Mouse (Mus musculus) midbrain, embryonic 13.5 days (tissue): Measurements from ENCODE around the gene C2cd2l. TPM values are rescaled to one million over a fixed set of nuclear protein-coding genes. Genes with fewer than 3 reads are reported as not detected.
A peak's percentile ranks its signal among the peaks of the same experiment; 100 is the strongest.
"Not testable (repeated sequence)": the region's sequence is repeated elsewhere in the genome, so short reads cannot be mapped to it uniquely, and the experiment has no call there.

ENCODE experiments used
- ATAC-seq: fragments of 200-750 bp; cut with Nextera tagmentation; 2 replicates; pipeline ENCODE4 v1.8.0; 2017; ENCODE audit warnings: mild to moderate bottlenecking, moderate TSS enrichment, moderate library complexity
- H3K27ac ChIP-seq: fragments of 300-500 bp; sonication (generic); 2 replicates; pipeline ENCODE4 v1.5.1; 2015; ENCODE audit warnings: inconsistent platforms, mild to moderate bottlenecking, moderate library complexity
- H3K27me3 ChIP-seq: fragments of 300-500 bp; sonication (generic); 2 replicates; pipeline ENCODE4 v1.6.1; 2015; ENCODE audit warnings: mild to moderate bottlenecking, inconsistent platforms
- H3K36me3 ChIP-seq: fragments of 300-500 bp; sonication (generic); 2 replicates; pipeline ENCODE4 v1.6.1; 2015; ENCODE audit warnings: mild to moderate bottlenecking, inconsistent platforms
- H3K4me1 ChIP-seq: fragments of 300-500 bp; sonication (generic); replicated peaks from 2 replicates; pipeline ENCODE4 v1.6.1; 2015; ENCODE audit warnings: inconsistent platforms
- H3K4me2 ChIP-seq: fragments of 300-500 bp; sonication (generic); replicated peaks from 2 replicates; pipeline ENCODE4 v1.6.1; 2015; ENCODE audit warnings: moderate library complexity, mild to moderate bottlenecking, inconsistent platforms
- H3K4me3 ChIP-seq: fragments of 300-500 bp; sonication (generic); replicated peaks from 2 replicates; pipeline ENCODE4 v1.5.1; 2015; ENCODE audit warnings: mild to moderate bottlenecking, inconsistent platforms
- H3K9ac ChIP-seq: fragments of 300-500 bp; sonication (generic); replicated peaks from 2 replicates; pipeline ENCODE4 v1.6.1; 2015; ENCODE audit warnings: mild to moderate bottlenecking, inconsistent platforms
- H3K9me3 ChIP-seq: fragments of 300-500 bp; sonication (generic); 2 replicates; pipeline ENCODE4 v1.6.1; 2016; ENCODE audit warnings: mild to moderate bottlenecking, inconsistent platforms
- WGBS: fragments of 180-500 bp; shearing (Covaris S2); methylation state at CpG from one replicate; pipeline ENCODE4 v1.1.7; 2015; 5-methylcytosine and 5-hydroxymethylcytosine counted together
- polyA plus RNA-seq: library from polyadenylated mRNA; unstranded; fragments of >200 nt; fragmentation: Nextera tagmentation; extraction: Ambion mirVana; gene quantifications from 2 replicates; pipeline ENCODE4 v1.2.1, GENCODE M21; 2015

C2cd2l gene
- polyA plus RNA-seq, 1 experiment from 2014 or later, result 27.3 TPM

DNA sequence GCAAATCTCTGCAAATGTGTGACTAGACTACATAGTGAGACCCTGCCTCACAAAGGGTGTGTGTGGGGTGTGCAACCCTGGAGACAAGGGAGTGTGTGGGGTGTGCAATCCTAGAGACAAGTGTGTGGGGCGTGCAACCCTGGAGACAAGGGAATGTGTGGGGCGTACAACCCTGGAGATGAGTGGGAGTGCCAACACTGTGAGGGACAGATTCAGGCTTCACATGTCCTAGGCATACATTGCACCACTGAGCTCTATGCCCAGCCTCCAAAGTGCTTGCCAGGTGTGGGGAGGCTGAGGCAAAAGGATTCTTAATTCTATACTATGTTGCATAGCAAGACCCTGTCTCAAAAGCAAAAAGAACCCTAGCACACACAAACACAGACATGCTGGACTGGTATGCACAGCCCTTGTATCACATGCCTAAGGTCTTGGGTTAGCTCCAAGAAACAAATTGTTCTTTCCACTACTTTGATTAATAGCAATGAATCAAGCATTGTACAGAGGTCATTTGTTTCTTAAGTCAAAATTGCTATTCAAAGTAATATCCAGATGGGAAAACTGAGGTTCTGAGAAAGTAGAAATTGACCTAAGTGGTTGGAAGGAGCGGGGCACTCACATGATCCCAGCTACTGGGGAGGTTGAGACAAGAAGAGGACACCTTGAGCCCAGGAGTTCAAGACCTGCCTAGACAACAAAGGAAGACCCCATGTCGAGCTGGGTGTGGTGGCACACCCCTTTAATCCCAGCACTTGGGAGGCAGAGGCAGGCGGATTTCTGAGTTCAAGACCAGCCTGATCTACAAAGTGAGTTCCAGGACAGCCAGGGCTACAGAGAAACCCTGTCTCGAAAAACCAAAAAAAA lies 25.7 kb upstream of the C2cd2l start:
- H3K4me3 ChIP-seq, result no peak overlapping the region
- no peaks in the 10 kb centered on the region for H3K27me3 ChIP-seq
- peaks cover 16% of the 10 kb centered on the region for H3K4me1 ChIP-seq
- H3K9me3 ChIP-seq, result no peaks in the 10 kb centered on the region
- WGBS, result 83% methylated on average over 6 of the region's 6 CpGs
- ATAC-seq, result no peak
- H3K36me3 ChIP-seq, result peaks cover 46% of the 10 kb centered on the region
- no peak overlapping the region for H3K27ac ChIP-seq
- no peak overlapping the region for H3K9ac ChIP-seq
- no peak overlapping the region for H3K4me2 ChIP-seq

DNA sequence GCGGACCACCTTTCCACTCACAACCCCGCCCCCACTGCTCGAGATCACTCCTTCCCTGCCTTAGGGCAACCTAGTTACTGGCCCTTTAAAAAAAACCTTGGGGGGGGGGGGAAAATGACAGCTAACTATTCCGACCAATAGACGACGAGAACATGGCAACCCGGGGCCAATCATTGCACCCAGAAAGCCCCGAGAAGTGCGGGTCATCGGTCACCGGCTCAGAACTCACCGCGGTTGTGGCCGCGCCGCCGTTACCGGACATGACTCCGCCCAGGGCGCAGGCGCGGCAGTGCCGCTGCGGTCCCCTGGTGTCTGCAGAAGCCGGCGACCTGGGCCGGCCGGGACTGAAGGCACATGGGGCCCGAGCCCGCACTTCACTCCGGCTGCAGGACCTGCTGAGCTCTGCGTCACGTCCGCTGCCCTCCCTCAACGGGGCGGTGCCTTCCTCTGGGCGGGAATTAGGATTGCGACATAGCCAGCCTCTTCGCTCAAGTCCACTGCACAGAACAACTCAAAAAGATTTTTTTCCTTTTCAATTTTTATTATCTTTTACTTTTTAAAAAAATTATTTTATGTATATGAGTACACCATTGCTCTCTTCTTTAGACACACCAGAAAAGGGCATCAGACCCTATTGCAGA lies 23.8 kb upstream of the C2cd2l start, which contains the start of gene Hmbs:
TSS of gene Hmbs (minus strand) at position 448 of the 641 bp plus-strand sequence.
- peaks cover 43% of the 10 kb centered on the region for H3K36me3 ChIP-seq
- peak within 1 kb of the TSS; percentile 83 for H3K4me3 ChIP-seq
- H3K9ac ChIP-seq, result peak within 1 kb of the TSS; percentile 80
- peak within 1 kb of the TSS; percentile 69 for H3K4me2 ChIP-seq
- peaks cover 16% of the 10 kb centered on the region for H3K4me1 ChIP-seq
- WGBS, result under 1% methylated on average over 39 of the region's 39 CpGs
- H3K27ac ChIP-seq, result peak within 1 kb of the TSS; percentile 98
- H3K27me3 ChIP-seq, result no peaks in the 10 kb centered on the region
- no peaks in the 10 kb centered on the region for H3K9me3 ChIP-seq
- peak; percentile 97 for ATAC-seq

DNA sequence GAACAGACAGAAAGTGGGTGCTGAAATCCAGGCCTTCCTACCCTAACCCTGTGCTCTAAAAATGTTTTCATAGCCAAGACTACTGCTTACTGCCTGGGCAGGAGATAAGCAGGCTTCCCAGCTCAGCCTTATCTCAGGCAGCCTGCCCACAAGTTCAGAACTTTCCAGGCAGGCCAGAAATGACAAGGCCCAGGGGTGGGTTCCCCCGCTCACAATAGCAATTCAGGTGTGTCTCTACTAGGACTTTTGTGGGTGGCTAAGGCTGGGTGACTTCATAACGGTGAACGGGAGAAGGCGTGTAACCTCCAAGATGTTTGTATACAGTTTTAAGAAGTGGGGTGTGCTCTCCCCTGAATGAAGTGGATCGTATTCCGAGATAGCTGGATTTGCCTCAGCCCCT lies 23.2 kb upstream of the C2cd2l start:
- Histone ChIP-seq H3K4me3 (peak overlapping the region; percentile 83), H3K9ac (peak overlapping the region; percentile 80), H3K4me2 (peak overlapping the region; percentile 69), H3K9me3 (no peaks in the 10 kb centered on the region), H3K27me3 (no peaks in the 10 kb centered on the region), H3K27ac (peak overlapping the region; percentile 98), H3K36me3 (peaks cover 41% of the 10 kb centered on the region), H3K4me1 (peaks cover 16% of the 10 kb centered on the region)
- no peak for ATAC-seq
- WGBS, result 14% methylated on average over 6 of the region's 6 CpGs

DNA sequence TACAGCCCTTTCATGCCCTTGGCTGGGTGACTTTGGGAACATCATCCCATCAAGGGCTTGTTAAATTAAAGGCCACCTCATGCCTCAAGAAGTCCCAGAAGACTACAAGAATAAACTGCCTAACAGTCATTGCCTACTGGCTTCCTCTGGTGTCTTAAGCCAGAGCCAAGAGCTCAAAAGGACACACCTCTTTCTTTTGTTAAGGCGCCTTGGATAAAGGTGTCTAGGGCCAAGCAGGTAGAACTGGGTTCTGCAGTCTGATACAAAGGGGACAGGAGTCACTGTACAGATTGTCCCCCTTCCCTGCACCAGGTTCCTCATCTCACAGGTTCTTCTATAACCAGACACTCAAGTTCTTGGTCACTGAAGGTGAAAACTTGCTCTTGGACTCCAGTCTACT lies 22.5 kb upstream of the C2cd2l start:
- Histone ChIP-seq H3K9me3 (no peaks in the 10 kb centered on the region), H3K9ac (peak overlapping the region; percentile 80; the same call in 1 of the 2 replicates), H3K4me2 (peak overlapping the region; percentile 69), H3K36me3 (peaks cover 37% of the 10 kb centered on the region), H3K27ac (no peak overlapping the region), H3K4me3 (no peak overlapping the region), H3K4me1 (peaks cover 19% of the 10 kb centered on the region), H3K27me3 (no peaks in the 10 kb centered on the region)
- WGBS, result 89% methylated on average over 1 of the region's 1 CpGs
- no peak for ATAC-seq

DNA sequence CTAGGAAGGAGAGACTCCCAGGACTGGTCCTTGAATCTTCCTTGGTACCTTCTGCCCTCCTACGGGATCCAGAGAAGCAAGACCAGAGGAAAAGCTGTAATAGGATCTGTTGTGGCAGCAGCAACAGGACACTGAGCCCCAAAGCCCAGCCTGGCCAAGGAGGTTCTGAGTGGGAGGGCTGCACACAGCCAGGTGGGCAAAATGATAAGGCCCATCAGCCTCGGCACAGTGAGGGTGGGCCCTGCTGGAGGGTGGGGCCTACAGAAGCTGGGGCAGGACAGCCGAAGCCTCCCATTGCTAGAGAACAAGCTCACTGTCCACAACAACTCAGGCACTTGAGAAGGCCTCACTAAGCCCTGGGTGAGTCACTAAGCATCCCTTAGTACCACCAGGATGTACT lies 22.1 kb upstream of the C2cd2l start:
- Histone ChIP-seq H3K4me1 (peaks cover 24% of the 10 kb centered on the region), H3K4me3 (no peak overlapping the region), H3K9me3 (no peaks in the 10 kb centered on the region), H3K27ac (no peak overlapping the region), H3K36me3 (peaks cover 35% of the 10 kb centered on the region), H3K4me2 (no peak overlapping the region), H3K27me3 (no peaks in the 10 kb centered on the region), H3K9ac (no peak overlapping the region)
- WGBS, result 89% methylated on average over 3 of the region's 3 CpGs
- ATAC-seq, result no peak

DNA sequence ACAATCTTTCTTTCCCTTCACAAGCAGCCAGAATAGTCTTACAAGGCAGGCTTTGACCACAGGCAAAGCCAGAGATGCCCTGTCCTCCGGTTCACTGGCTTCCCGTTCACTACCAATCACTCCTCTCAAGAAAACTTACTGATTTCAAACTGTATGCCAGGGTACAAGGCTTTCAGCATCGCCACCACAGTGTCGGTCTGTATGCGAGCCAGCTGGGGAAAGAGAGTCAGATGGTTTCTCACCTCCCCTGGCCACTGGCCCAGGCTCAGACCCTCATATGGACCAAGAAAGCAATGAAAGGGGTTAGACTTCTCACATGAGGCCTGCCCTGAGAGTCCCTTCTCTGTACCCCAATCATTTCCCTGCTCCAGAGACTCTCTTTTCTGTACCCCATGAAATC lies 21.4 kb upstream of the C2cd2l start:
- Histone ChIP-seq H3K9ac (no peak overlapping the region), H3K27me3 (no peaks in the 10 kb centered on the region), H3K36me3 (peaks cover 29% of the 10 kb centered on the region), H3K27ac (no peak overlapping the region), H3K4me1 (peaks cover 31% of the 10 kb centered on the region), H3K4me3 (no peak overlapping the region), H3K9me3 (no peaks in the 10 kb centered on the region), H3K4me2 (no peak overlapping the region)
- WGBS, result 93% methylated on average over 5 of the region's 5 CpGs
- ATAC-seq, result no peak

DNA sequence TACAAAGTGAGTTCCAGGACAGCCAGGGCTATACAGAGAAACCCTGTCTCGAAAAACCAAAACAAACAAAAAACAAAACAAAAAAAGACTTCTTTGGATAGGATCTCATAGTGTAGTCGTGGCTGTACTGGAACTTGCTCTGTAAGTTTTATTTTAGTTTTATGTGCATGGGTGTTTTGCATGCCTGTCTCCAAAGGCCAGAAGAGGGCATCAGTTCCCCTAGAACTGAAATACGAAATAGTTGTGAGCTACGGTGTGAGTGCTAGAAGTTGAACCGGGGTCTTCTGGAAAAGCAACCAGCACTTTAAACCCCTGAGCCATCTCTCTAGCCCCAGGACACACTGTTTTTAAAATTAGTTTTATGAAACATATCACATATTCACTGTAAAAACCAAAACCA lies 18.5 kb upstream of the C2cd2l start:
- WGBS, result 91% methylated on average over 5 of the region's 5 CpGs
- no peak overlapping the region for H3K4me3 ChIP-seq
- H3K36me3 ChIP-seq, result peaks cover 28% of the 10 kb centered on the region
- H3K9me3 ChIP-seq, result no peaks in the 10 kb centered on the region
- no peak overlapping the region for H3K27ac ChIP-seq
- H3K4me2 ChIP-seq, result no peak overlapping the region
- ATAC-seq, result no peak
- no peaks in the 10 kb centered on the region for H3K27me3 ChIP-seq
- H3K9ac ChIP-seq, result no peak overlapping the region
- H3K4me1 ChIP-seq, result peaks cover 41% of the 10 kb centered on the region

DNA sequence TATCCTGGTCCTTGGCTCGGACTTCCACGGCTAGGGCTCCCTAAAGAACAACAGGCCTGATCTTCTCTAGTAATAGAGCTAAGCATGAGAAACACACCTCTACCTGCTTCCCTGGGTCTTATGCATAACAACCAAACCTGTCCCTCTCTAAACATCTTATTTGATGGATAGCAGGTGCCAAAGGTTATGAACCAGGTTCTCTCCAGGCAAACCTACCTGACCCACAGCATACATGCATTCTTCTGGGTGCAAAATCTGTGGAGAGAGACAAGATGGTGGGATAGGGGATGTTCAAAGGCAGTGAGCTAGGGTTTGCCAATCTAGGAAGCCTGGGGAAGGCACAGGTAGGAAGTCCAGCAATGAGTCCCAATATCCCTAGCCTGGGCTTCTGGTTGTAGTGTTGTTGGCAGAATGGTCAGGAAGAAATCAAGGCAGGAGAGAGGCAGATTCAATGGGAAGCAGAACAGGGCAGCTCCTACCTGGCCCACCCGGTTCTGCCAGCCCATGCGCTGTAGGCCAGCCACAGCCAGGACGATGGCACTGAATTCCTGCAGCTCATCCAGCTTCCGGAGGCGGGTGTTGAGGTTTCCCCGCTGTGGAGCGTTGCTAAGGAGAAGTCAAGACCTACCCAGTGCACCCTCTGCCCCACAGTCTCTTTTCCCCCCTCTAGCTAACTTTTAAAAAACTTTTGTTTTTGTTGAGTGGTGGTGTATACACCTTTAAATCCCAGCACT lies 17.5 kb upstream of the C2cd2l start:
- H3K4me1 ChIP-seq, result peaks cover 31% of the 10 kb centered on the region
- no peaks in the 10 kb centered on the region for H3K9me3 ChIP-seq
- H3K27ac ChIP-seq, result no peak overlapping the region
- WGBS, result 70% methylated on average over 9 of the region's 9 CpGs
- peaks cover 38% of the 10 kb centered on the region for H3K36me3 ChIP-seq
- peak overlapping the region; percentile 98 for H3K9ac ChIP-seq
- H3K27me3 ChIP-seq, result no peaks in the 10 kb centered on the region
- ATAC-seq, result no peak
- H3K4me2 ChIP-seq, result peak overlapping the region; percentile 86
- H3K4me3 ChIP-seq, result peak overlapping the region; percentile 94; the same call in 1 of the 2 replicates

DNA sequence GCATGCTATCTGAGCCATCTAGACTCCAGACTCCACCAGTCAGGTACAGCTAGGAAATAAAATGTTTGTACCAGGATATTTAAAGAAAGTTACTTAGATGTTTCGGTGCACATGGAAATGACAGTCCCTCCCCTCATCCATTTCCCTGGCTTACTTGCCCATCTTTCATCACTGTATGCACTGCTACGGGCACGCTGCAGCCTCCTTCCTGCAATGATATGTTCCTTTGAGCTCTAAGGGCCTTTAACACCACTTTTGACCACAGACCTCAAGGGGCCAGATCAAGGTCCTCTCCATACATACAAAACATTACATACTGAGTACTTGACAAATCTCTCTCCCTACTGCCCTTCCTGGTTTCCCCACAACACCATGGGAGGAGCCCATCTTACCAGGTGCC lies 16.9 kb upstream of the C2cd2l start:
- no peak for ATAC-seq
- Histone ChIP-seq H3K4me3 (peak overlapping the region; percentile 94), H3K36me3 (peaks cover 43% of the 10 kb centered on the region), H3K27me3 (no peaks in the 10 kb centered on the region), H3K4me1 (peaks cover 25% of the 10 kb centered on the region), H3K9me3 (no peaks in the 10 kb centered on the region), H3K27ac (no peak overlapping the region), H3K4me2 (peak overlapping the region; percentile 86), H3K9ac (peak overlapping the region; percentile 98)
- 78% methylated on average over 3 of the region's 3 CpGs for whole genome bisulfite sequencing

DNA sequence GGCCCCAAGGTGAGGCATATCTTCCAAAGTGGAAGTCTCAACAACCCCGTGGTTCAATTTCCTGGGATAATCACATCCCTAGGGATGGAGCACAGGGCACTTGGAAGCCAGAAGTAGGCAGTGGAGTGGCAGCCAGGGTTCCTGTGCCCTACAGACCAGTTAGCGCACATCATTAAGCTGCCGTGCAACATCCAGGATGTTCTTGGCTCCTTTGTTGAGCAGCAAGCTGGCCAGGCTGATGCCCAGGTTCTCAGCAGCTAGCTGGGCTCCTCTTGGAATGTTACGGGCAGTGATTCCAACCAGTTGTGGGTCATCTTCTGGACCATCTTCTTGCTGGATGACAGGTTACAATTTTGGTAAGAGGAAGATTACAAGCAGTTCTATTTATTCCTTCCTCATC lies 16.4 kb upstream of the C2cd2l start:
- not testable (repeated sequence) for ATAC-seq, H3K27ac ChIP-seq, H3K27me3 ChIP-seq, H3K9me3 ChIP-seq
- peak overlapping the region; percentile 94 for H3K4me3 ChIP-seq
- H3K9ac ChIP-seq, result peak overlapping the region; percentile 98
- peaks cover 25% of the 10 kb centered on the region for H3K4me1 ChIP-seq
- WGBS, result 29% methylated on average over 4 of the region's 4 CpGs
- peaks cover 47% of the 10 kb centered on the region for H3K36me3 ChIP-seq
- H3K4me2 ChIP-seq, result peak overlapping the region; percentile 86

DNA sequence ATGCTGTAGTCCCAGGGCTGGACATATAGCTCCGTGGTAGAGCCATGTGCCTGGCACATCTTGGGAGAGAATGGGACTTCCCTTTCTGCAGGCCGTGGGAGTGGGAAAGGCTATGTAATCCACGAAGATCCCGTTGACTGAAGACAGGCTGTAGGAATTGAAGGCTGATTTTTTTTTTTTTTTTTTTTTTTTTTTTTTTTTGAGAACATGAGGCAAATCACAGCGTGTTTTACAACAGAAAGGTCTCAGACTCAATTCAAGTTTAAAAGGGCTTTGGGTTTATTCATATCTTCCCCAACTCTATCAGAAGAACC lies 16.0 kb upstream of the C2cd2l start:
- H3K4me1 ChIP-seq, result peaks cover 25% of the 10 kb centered on the region
- peak overlapping the region; percentile 94 for H3K27ac ChIP-seq
- H3K27me3 ChIP-seq, result no peaks in the 10 kb centered on the region
- peak overlapping the region; percentile 94 for H3K4me3 ChIP-seq
- WGBS, result 1% methylated on average over 5 of the region's 5 CpGs
- peaks cover 52% of the 10 kb centered on the region for H3K36me3 ChIP-seq
- peak overlapping the region; percentile 98 for H3K9ac ChIP-seq
- ATAC-seq, result no peak
- H3K9me3 ChIP-seq, result no peaks in the 10 kb centered on the region
- H3K4me2 ChIP-seq, result peak overlapping the region; percentile 86
